Mouse (Mus musculus): ENCODE measurements around the gene Mgat4a.

The Mgat4a gene

DNA sequence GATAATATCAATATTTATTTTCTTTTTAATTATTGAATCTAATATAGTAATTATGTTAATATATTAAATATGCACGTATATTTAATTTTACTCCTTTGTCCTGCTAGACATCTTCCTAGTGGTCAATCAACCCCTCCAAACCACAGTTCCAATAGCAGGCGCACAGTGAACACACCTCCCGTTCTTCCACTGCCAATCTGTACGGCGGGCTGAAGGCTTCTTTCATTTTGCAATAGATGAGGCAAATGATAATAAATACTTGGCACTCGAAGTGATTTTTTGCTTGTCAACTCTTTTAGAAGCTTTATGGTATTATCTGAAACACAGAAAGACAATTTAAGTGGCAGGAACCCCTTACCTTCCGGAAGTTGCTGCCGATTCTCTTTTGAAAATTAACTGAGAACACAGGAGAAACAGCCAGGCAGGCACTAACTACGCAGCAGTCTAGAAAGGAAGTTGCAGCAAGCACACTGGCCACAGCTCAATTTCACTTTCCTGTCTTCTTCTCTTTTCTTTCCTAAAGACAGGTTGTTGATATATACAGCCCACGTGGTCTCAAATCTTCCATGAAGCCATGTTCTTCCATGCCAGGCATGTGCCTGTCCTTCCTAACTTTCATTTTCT lies 45.0 kb downstream of the Mgat4a start:
- no peak for ATAC-seq (ENCODE audit: low TSS enrichment)

DNA sequence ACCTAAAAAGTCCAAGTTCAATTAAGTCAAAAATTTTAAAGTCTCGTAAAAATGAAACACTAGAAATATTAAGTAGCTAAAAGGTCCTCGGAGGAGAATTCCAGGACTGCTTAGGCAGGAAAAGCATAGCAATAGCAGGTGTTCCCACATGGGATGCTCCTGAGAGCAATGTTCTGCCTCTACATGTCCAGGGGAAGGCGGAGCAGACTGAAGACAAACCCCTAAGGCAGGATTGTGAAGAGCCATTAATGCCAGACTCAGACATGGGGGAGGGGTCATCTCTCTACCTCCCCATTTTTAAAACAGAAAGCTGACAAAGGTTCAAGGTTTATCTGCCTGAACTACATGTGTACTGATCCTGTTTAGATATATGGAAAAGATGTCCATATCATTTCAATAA lies 45.7 kb downstream of the Mgat4a start:
- ATAC-seq (ENCODE audit: low TSS enrichment) = no peak

DNA sequence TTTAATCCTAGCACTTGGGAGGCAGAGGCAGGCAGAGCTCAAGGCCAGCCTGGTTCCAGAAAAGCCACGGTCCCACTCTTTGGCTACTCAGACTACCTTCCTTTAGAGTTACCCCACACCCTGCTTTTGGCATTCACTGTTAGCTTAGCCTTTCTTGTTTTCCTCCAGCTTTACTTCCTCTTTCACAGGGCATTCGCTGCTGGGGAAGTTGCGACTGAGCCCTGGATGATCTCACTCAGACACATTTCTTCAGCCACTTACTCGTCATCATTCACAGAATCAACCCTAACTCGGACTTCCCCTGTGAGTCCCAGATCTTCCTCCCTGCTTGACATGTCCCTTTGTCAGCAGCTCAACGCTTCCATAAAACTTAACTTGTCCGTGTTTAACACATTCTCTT lies 49.1 kb downstream of the Mgat4a start:
- ATAC-seq (ENCODE audit: low TSS enrichment) = no peak

DNA sequence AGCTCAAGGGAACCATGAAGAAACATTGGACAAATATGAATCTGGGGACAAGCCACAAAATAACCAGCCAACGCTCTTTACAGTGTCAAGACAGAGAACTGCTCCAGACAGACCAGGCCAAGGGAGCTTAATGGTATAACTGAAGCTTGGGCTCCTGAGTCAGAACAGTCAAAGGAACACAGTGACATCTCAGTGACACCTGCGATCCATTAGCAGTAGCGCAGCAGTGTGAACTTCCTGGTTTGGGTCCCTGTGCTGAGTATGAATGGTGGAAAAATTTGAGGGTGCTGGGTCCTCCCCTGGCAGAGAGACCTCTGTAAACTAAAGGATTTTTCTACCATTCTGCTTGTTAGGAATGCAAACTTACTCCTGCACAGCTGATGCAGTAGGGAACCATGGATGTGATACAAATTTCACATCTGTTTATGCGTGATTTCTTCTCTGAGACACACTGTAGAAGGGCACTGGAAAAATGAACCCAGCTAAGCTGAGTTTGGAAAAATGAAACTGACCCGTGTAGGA lies 50.1 kb downstream of the Mgat4a start:
- no peak for ATAC-seq (ENCODE audit: low TSS enrichment)

DNA sequence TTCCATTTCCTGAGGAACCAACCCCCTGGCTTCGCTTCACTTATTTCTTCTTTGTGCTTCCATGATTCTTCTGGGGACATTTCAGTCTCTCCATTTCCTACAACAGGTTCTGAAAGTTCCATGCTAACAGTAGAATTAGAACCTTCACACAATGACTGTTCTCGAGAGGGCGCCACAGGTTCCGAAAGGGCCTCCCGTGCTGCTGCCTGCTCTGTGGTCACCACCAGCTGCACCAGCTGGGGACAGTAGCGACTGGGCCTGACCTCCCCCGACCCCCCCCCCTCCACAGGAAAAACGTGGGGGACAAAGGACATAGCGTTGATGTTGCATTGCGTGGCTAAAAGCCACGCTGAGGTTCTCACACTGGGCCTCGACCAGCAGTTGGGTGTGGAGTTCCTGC lies 52.3 kb downstream of the Mgat4a start:
- ATAC-seq (ENCODE audit: low TSS enrichment) = no peak

DNA sequence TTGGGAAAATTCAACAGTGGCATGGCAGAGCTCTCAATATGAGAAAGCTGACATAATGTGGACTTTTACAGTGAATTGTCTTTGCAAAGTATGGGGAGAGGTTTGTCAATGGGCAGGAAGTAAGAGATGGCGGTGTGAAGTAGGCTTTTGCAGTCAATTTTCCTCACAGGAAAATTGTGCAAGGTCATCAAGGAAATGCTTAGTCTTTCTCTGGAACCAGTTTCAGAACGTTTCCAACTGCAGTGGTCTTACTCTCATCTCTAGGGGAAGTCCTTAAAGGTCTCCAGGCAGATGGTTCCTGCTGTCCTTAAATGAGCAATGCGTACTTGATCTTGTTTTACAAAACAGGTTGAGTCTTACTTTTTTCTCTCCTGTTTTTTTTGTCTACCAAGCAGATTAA lies 53.8 kb downstream of the Mgat4a start:
- no peak for ATAC-seq (ENCODE audit: low TSS enrichment)

DNA sequence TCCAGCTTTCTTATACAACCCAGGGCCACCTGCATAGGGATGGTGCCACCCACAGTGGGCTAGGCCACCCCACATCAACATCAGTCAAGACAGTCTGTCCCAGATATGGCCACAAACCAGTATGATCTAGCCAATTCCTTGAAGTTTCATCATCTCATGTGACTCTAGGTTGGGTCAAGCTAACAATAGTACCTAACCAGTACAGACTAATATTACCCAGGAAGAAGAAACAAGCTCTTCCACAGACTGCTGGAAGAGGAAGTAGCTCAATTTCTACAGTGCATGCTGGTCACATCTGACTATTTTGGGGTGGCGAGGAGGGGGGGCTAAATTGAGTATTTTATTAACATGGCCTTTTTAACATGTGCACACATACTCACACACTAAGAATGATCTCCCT lies 54.4 kb downstream of the Mgat4a start:
- no peak for ATAC-seq (ENCODE audit: low TSS enrichment)

DNA sequence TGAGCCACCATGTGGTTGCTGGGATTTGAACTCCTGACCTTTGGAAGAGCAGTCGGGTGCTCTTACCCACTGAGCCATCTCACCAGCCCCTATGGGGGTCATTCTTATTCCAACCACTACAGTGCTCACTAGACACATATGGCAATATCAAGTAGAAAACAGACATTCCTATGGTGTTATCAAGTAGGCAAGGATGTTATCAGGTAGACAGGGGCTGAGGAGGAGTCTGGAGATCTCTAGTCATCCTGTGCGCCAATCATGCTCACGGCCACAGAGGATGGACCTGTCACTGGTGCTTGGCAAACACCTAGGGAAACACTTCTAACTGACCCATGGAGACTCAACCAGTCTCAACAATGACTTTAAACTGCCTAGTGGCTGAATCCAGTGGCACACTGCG lies 56.2 kb downstream of the Mgat4a start:
- no peak for ATAC-seq (ENCODE audit: low TSS enrichment)

DNA sequence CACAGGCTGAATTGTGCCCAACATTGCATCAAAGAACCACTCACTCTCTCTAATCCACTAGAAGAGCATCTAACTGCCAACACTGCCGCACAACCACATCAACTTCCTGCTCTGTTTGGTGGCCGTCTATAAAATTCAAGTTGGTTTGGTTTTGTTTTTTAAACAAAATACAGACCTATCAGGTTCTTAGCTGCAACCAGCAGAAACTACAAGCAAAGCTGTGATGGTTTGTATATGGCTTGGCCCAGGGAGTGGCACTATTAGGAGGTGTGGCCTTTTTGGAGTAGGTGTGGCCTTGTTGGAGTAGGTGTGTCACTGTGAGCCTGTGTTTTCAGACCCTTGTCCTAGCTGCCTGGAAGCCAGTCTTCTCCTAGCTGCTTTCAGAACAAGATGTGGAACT lies 59.5 kb downstream of the Mgat4a start:
- no peak for ATAC-seq (ENCODE audit: low TSS enrichment)

DNA sequence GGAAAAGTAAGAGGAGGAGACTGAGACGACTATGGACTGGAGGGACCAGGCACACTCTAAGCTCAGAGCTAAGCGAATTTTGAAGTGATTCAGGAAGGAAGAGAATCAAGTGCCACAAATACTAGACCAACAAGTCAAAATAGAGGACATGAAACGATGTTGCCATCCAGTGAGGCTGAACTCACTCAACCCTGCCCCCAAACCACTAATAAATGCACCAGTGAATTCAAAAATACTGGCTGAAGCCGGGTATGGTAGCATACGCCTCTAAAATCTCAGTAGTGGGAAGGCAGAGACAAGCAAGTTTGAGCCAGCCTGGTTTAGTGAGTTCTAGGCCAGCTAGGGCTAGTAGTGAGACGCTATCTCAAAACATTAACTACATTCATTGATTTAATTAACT lies 60.1 kb downstream of the Mgat4a start:
- ATAC-seq (ENCODE audit: low TSS enrichment) = no peak

DNA sequence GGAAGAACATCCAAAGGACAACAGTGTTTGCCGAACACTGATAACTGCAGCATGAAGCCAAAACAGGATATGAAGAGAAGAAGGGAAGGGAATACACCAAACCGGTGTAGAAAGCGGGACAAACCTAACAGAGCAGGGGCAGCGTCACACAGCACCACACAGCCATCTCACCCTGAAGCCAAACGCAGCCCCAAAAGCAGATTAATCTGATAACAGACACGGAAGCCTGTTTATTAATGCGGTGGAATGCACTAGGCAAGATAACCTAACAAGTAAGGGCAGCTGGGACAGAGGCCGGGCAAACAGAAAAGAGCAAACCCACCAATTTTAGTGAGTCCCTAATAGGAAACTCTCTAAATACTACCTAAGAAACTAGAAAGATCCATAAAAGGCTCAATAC lies 61.1 kb downstream of the Mgat4a start:
- ATAC-seq (ENCODE audit: low TSS enrichment) = no peak

DNA sequence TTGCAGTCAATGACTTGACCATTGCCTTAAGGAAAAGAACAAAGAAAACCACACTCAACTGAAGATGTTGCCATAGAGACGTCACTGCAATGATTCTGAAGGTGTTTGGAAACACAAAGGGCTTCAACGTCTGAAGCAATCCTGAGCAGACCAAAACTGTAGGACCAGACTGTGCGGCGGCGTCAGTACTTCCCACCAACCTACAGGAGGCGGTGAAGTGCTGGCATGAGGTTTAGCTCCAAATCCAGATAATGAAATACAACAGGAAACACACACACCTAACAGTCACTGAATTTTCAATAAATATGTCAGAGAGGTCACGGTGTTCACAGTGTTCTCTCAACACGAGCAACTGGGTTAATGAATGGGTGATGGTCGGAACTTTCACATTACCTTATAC lies 61.7 kb downstream of the Mgat4a start:
- no peak; the same call in 1 of the 2 replicates for ATAC-seq (ENCODE audit: low TSS enrichment)

DNA sequence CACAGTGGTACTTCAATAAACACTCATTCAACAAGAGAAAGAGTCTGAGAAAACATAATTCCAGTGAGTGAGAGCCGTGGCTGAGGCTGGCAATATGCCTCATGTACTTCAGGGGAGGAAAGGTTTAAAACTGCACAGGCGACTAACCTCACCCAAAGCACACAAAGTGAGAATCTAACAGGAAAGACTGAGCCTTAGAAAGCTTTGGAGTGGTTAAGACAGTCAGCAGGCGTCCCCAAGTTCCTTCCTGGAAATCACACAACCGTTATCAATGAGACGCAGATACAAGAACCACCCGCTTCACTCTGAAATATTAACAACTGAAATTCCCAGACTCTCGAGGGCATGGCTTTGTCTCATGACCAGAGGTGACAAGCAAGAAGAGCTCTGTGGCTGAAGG lies 62.4 kb downstream of the Mgat4a start:
- ATAC-seq (ENCODE audit: low TSS enrichment) = no peak

DNA sequence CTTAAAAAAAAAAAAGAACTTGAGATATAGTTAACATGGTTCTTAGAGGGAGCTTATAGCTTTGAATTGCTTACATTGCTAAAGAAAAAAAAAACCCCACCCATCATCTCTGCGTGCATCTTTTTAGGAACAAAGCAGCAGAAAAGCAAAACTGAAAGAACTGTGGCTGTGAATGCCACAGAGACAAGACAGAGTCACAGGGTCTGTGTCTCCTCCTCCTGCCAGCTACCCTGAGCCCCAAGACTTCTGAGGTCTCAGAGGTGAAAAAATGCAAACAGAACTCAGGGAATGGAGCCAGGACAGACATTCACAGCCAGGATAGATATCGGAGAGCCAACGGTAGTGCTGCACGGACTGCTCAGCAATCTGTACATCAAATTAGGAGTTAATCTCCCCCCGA lies 62.9 kb downstream of the Mgat4a start:
- no peak for ATAC-seq (ENCODE audit: low TSS enrichment)

DNA sequence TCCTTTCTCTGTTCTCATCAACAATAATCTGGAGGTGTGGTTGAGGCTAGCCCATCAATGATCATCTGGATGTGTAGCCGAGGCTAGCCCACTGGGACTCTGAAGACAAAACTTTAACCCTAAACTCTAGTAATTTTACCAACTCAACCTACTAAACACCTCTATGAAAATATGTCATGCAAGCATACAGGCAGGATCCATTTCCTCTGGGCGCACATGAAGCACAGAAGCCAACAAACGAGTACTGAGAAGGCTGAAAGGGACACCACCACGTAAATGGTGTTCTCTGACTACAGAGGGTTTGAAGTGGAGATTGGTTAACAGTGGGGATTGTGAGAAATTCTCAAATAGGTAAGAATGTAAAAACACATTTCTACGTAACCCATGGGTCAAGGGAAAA lies 63.6 kb downstream of the Mgat4a start:
- no peak for ATAC-seq (ENCODE audit: low TSS enrichment)

DNA sequence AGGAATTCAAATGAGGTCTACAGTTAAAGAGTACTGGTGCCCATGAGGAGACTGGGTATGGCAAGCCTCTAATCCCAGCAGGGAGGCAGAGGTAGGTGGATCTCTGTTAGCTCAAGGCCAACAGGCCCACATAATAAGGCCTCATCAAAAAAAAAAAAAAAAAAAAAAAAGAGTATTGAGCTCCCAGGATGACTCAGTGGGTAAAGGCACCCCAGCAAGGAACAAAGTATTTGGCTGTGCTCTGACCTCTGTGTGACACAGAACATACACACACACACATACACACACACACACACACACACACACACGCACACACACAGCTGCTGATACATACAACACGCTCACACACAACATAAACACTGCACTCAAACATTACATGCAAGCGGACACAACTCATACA lies 65.5 kb downstream of the Mgat4a start:
- no peak for ATAC-seq (ENCODE audit: low TSS enrichment)

DNA sequence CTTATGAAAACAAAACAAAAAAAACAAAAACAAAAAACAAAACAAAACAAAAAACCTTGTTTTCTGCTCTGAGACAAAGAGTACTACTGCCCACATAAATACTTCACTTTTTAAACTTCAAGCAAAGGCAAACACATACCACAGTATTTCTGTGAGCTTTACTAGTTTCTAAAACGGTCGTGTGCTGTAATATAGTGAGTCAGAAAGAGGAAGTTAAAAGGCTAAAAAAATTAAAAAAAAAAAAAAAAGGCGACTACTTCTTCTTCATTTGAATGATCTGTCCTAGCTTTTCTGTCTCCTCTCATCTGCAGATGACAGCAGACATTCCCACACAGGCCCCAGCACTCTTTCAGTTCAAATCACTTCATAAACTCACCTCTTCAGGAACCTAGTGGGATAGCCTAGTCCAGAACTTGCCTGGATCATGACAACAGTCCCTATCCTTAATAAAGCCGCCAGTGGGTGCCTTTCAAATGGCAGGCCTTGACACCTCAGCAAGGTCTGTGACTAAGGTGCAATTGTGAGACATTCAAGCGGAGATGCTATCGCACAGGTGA lies 66.1 kb downstream of the Mgat4a start:
- ATAC-seq (ENCODE audit: low TSS enrichment) = peak; percentile 42; the same call in 1 of the 2 replicates

DNA sequence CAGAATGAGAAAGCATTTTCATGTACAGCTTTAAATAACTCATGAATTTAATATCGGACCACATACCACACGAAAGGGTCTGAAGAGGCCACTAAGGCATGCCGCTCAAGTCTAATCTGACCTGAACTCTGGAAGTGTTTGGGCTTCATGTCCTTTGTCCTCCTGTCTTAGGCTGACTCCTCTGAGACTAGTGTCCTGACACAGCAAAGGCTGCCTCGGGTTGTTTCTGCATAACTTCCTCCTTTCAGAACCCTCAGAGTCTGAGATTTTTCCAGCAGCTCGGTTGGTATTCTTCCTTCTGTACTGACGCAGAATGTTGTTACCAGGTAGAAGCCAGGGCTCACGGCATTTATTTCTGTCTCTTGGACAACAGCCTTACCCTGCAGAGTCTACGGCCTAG lies 66.8 kb downstream of the Mgat4a start:
- no peak for ATAC-seq (ENCODE audit: low TSS enrichment)

DNA sequence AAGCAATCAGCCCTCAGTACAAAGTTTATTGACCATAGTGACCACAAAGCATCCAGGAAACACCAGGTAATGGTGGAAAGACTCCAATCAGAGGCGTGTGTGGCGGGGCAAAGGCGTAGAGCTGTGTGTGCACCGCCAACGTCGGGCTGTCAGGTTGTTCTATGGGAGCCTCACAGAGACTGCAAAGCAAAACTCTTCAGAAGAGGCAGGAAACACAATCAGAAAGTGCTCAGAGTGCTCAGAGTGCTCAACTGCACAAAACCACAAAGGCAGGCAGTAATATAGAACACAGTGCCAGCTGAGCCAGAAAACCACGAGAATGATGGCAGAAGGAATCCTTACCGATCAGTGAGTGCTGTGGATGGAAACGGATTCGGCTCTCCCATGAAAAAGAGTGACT lies 67.6 kb downstream of the Mgat4a start:
- ATAC-seq (ENCODE audit: low TSS enrichment) = no peak

DNA sequence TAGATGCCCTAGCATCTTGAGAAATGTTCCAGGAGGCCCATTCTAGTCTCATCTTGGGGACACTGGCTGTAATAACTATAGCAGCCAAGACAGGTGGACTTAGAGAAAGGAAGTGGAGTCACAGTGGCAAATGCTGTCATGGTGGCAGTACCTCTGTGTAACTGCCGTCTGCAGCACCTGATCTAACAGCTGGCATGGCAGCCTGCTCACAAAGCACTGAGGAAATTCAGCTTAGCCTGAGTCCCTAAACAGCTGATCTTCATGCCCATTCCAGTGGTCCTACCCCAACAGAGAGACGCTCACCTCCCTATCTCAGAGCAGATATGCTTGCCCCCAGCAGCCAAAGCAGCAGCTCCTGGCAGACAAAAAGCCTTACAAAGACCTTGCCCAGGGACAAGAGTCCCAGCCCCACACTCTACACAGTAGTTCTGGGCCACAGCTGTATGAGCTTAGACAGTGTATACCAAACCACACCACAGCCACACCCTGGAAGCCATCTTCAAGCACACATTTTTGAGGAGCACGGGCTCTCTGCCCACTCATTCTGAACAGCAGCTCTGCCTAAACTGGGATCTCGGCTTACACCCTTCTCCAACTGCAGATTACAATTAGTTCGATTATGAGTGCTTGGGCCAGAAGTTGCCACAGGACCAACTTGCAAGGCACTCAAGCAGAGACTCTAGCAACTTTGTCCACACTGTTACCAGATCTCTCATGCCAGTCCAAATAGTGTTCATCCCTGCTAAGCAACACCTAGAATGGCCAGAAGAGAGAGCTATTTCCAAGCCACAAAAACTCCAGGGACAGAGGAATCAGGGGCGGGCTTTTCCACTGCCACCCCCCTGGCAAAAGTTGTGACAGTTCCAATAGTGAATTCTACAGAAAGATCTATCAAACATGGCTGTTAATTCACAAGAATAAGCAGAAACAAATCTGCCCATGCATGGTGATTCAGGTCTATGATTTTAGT lies 69.4 kb downstream of the Mgat4a start:
- peak; percentile 64; the same call in 1 of the 2 replicates for ATAC-seq (ENCODE audit: low TSS enrichment)

DNA sequence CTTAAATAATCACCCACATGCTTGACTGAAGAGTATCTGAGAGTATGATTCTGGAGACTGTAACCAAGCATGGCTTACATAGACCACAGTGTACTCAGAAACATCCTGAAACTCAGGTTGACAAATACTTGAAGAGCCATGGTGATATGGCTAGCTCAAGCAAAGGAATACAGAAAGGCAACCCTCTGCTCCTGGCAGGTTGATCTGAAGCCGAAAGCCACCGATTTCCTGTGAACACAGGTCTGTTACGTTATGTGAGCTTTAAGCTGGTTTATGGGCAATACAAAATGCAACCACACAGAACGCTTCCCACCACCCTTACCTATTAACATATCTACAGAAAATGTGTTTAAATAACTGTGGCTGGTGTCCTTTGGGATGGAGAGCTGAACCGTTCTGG lies 71.8 kb downstream of the Mgat4a start:
- ATAC-seq (ENCODE audit: low TSS enrichment) = no peak

DNA sequence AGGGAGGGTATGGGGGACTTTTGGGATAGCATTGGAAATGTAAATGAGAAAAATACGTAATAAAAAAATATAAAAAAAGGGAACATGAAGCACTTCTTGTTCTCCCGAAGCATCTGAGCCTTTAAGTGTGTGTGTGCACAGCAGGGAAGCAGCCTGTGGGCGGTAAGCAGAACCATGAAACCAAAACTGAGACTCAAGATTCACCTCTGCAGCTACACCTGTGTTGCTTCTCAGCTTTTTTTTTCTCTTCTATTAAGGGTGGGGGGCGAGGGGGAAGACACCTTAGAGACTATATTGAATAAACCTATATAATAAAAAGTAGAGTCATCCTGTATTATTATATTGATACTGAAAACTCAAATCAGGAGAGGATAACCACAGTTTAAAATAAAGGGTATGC lies 73.0 kb downstream of the Mgat4a start:
- no peak for ATAC-seq (ENCODE audit: low TSS enrichment)

All from frontal cortex, adult (tissue).